Mouse (Mus musculus) monocyte, adult 59 days (primary cell): Measurements from ENCODE around the gene Zfp955a. TPM values are rescaled to one million over a fixed set of nuclear protein-coding genes. Genes with fewer than 3 reads are reported as not detected.

Source experiments
- total RNA-seq, 2 experiments: library from RNA; stranded (reverse); gene quantifications; one replicate each; pipeline ENCODE4 v1.2.4; 2023

Gene Zfp955a
- total RNA-seq = 1 to 10 TPM; 4.7 to 5.0 TPM

DNA sequence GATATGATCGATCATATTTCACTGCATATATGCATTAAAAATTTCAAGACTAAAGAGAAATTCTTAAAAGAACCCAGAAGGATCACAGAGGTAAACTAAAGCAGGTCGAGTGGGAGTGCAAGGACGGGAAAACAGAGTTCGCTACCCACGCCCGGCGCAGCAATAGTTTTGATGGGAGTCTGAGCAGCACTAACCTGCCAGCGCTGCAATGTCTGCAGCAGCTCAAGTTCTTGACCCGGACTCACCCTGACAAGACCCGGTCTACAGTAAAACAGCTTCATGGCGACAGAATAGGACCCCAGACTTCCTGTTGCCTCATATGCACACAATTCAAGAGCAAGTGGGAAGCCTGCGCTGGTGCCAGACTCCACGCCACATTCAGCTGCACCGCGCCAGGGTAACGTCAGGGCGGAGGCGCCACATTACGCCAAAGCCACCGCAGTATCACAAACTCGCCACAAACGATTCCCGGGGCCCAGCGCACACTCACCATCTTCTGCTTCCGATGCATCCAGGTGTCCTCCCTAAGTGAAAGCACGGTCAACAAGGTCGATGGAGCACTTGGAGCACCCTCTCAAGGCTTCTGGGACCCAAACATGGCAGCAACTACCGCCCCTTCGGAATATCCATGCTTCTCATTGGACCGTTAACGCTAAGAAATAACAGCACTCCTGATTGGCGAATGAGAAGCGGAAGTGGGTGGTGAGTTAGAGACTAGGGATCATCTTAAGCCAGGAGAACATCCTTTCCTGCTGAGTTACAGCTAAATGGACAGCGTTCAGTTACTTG, at the start of gene Zfp955a:
TSS of gene Zfp955a (minus strand) at position 616 of the 789 bp plus-strand sequence.

DNA sequence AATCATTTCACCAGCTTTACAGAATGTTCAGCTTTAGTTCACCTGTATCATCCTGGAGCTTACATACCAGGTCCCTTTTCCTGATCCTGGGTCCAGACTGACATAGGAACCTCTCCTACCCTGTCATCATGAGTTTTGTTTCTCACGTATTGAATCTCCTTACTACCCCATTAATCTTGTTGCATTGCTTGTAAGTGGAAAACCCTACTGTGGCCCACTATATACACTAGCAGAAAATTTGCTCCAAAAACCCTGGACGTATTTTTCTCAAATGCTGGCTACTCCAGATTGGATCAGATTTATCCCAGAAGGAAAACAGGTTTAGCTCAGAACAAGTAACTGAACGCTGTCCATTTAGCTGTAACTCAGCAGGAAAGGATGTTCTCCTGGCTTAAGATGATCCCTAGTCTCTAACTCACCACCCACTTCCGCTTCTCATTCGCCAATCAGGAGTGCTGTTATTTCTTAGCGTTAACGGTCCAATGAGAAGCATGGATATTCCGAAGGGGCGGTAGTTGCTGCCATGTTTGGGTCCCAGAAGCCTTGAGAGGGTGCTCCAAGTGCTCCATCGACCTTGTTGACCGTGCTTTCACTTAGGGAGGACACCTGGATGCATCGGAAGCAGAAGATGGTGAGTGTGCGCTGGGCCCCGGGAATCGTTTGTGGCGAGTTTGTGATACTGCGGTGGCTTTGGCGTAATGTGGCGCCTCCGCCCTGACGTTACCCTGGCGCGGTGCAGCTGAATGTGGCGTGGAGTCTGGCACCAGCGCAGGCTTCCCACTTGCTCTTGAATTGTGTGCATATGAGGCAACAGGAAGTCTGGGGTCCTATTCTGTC, 34.3 kb upstream of the Zfp955a start, which contains the start of gene Zfp955b:
TSS of gene Zfp955b (plus strand) at position 506 of the 837 bp plus-strand sequence.

DNA sequence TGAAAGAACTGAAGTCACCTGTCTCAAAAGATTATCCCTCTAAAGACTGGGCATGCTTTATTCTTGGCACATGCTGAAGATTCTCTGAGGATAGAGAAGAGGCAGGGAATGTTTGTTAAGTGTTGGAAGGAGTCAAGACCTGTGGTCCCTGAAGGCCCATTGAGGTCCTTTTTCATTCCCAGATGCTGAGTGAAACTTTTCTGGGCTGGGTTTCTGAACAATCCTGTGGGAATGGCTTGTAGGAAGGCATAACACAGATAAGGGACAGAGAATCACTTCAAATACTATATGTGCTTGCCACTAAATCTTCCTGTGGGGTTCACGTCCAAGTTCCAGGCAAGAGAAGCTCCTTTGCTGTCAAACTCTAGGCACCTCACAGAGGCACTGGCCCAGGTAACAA, 9.4 kb upstream of the Zfp955a start, which contains the start of gene Olfr63:
TSS of gene Olfr63 (plus strand) at position 301 of the 400 bp plus-strand sequence.

DNA sequence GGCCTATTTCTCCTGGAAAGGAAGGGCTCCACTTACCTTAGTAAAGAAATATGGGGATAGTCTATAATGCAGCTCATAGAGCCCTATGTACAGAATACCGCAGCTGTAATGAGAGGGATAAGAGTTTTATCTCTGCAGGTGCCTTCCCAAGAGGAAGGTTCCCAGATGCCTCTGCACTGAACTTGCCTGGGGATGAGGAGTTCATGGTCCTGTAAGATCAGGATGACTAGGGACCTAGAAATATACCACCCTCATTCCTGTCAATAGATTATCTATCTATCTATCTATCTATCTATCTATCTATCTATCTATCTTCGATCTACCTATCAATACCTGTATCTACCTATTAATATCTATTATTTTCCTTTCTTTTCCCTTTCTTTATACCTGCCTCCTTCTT, 33.4 kb downstream of the Zfp955a start, which contains the start of gene Olfr1564:
TSS of gene Olfr1564 (minus strand) at position 101 of the 400 bp plus-strand sequence.

DNA sequence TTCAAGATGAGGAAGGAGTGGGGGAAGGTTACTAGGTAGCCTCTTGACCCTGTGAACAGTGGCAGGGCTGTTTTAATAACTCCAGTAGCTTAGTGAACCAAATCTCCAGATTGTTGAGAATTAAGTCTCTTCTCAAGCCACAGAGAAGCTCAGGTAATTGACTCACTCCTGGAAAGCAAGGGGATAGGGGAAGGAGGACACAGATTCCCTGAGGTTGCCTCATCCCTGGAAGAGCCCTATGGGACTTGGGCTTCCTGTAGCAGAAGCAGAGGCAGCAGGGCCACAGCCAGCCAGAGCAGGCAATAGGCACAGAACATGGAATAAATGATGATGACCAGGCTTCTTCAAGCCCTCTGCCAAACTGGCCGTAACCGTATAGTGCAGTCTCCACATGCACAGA, 63.9 kb downstream of the Zfp955a start, which contains the start of gene Olfr239:
TSS of gene Olfr239 (plus strand) at position 301 of the 400 bp plus-strand sequence.

Other genes with a start within 250 kb of the Zfp955a start
- 1 to 10 TPM in 1 of 2 experiments, under 1 TPM in 1; 0.73 to 2.8 TPM for gene Zfp763, start 221.7 kb downstream of the Zfp955a start, total RNA-seq
- not detected for gene 4921501E09Rik, start 187.1 kb downstream of the Zfp955a start, total RNA-seq
- 1 to 10 TPM; 2.6 to 2.7 TPM for gene Zfp563, start 165.8 kb downstream of the Zfp955a start, total RNA-seq
- not detected for gene Morc2b, start 115.5 kb downstream of the Zfp955a start, total RNA-seq
- not detected for gene Olfr55, start 86.7 kb downstream of the Zfp955a start, total RNA-seq
- not detected for gene Olfr239, start 63.8 kb downstream of the Zfp955a start, total RNA-seq
- gene Olfr1564, start 33.5 kb downstream of the Zfp955a start, total RNA-seq = not detected
- gene Olfr63, start 9.5 kb upstream of the Zfp955a start, total RNA-seq = under 1 TPM; 0.13 to 0.15 TPM
- gene Zfp955b, start 34.4 kb upstream of the Zfp955a start, total RNA-seq = 1 to 10 TPM; 3.2 to 4.4 TPM
- gene Zfp81, start 103.7 kb upstream of the Zfp955a start, total RNA-seq = 1 to 10 TPM; 4.9 to 8.2 TPM
- 1 to 10 TPM; 3.4 to 4.3 TPM for gene Zfp101, start 139.5 kb upstream of the Zfp955a start, total RNA-seq
- not detected for gene Actl9, start 177.8 kb upstream of the Zfp955a start, total RNA-seq